Comparison of ENCODE assay signal across 21 mouse cellular contexts in the genomic region with DNA sequence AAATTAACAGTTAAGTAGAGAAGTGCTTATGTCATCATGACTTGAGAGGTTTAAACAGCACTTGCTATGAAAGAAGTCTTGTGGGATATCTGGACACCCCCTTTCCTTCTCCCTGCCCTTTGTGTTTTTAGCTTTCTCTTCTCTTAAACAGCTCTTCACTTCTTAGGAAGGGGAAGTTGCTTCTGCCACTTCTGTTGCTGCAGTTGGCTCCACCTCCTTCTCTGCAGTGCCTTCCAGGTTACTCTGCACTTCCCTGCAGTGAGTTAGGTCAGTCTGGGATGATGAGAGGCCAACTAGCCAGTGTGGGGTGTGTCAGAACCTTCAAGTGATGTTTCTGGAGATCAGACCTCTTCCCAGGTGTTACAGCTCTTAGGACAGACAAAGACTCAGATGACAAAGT.
DNase-seq lines count a peak whose midpoint lies in the region; ATAC-seq lines count a peak whose summit lies in the region.
"Had no signal": no experiment of that assay in that cellular context is flagged by ENCODE, and none has a peak within 500 bp of the region (broad histone marks: within the 10 kb centered on the region; RNA-seq: fewer than 3 reads in every experiment).

No protein-coding gene starts in this region.

- no peak overlapping the region for H3K9ac ChIP-seq in midbrain, embryonic 14.5 days (replicated peaks; ENCODE audit: low read length)
- H3K9ac ChIP-seq: embryonic facial prominence, embryonic 13.5 days; embryonic facial prominence, embryonic 15.5 days; forebrain, embryonic 12.5 days had no signal

- H3K4me2 ChIP-seq in midbrain, embryonic 14.5 days (ENCODE audit: low read length) = no peak overlapping the region
- H3K4me2 ChIP-seq: embryonic facial prominence, embryonic 13.5 days; embryonic facial prominence, embryonic 15.5 days; forebrain, embryonic 12.5 days had no signal

- H3K27me3 ChIP-seq in midbrain, embryonic 14.5 days (ENCODE audit: control insufficient read depth, insufficient read depth, low read length) = no peaks in the 10 kb centered on the region
- H3K27me3 ChIP-seq: embryonic facial prominence, embryonic 13.5 days; embryonic facial prominence, embryonic 15.5 days; forebrain, embryonic 12.5 days had no signal

- H3K4me1 ChIP-seq in midbrain, embryonic 14.5 days (ENCODE audit: control insufficient read depth, insufficient read depth, low read length) = no peaks in the 10 kb centered on the region
- H3K4me1 ChIP-seq: embryonic facial prominence, embryonic 13.5 days; embryonic facial prominence, embryonic 15.5 days; forebrain, embryonic 10.5 days; forebrain, embryonic 12.5 days had no signal

- DNase-seq in midbrain, embryonic 14.5 days = no peak
- DNase-seq in testis, postnatal 10 days (ENCODE audit: low spot score) = no peak
- DNase-seq: adrenal gland, adult 2 months; adrenal gland, postnatal 10 days; adrenal gland, postnatal 36 days; cerebellum, adult 11-12 months; cerebellum, adult 2 months; cerebellum, adult 9-10 months; cerebellum, postnatal 10 days; cerebellum, postnatal 25 days; embryo, embryonic 11 days had no signal

- H3K9me3 ChIP-seq in midbrain, embryonic 14.5 days (ENCODE audit: control insufficient read depth, low read length) = no peaks in the 10 kb centered on the region
- H3K9me3 ChIP-seq: embryonic facial prominence, embryonic 13.5 days; embryonic facial prominence, embryonic 15.5 days; forebrain, embryonic 10.5 days; forebrain, embryonic 12.5 days had no signal

- H3K4me3 ChIP-seq in midbrain, embryonic 14.5 days (replicated peaks; ENCODE audit: low read depth, low read length) = no peak overlapping the region
- H3K4me3 ChIP-seq: embryonic facial prominence, embryonic 13.5 days; embryonic facial prominence, embryonic 15.5 days; erythroblast, embryonic 14.5 days; forebrain, embryonic 10.5 days; forebrain, embryonic 12.5 days had no signal

- ATAC-seq in common myeloid progenitor, adult 5-6 weeks (replicated peaks; ENCODE audit: low read depth, poor library complexity, severe bottlenecking) = 0 out of 2 replicates have a peak, but pooled peaks have one; percentile 42
- peak; percentile 65 for ATAC-seq in granulocyte monocyte progenitor cell, adult 5-6 weeks (replicated peaks; ENCODE audit: poor library complexity, severe bottlenecking)
- peak; percentile 81 for ATAC-seq in megakaryocyte progenitor cell, adult 5-6 weeks (replicated peaks; ENCODE audit: poor library complexity)
- no peak for ATAC-seq in midbrain, embryonic 14.5 days (ENCODE audit: low FRiP score, low TSS enrichment)
- ATAC-seq: forebrain, embryonic 14.5 days; forebrain, embryonic 16.5 days had no signal

- no peak overlapping the region for H3K27ac ChIP-seq in midbrain, embryonic 14.5 days (replicated peaks; ENCODE audit: low read depth, low read length)
- H3K27ac ChIP-seq: embryonic facial prominence, embryonic 13.5 days; embryonic facial prominence, embryonic 15.5 days; forebrain, embryonic 10.5 days; forebrain, embryonic 12.5 days had no signal

- no peaks in the 10 kb centered on the region for H3K36me3 ChIP-seq in midbrain, embryonic 14.5 days (ENCODE audit: control insufficient read depth, insufficient read depth, low read length)
- H3K36me3 ChIP-seq: embryonic facial prominence, embryonic 13.5 days; embryonic facial prominence, embryonic 15.5 days; forebrain, embryonic 10.5 days; forebrain, embryonic 12.5 days had no signal
